Mouse (Mus musculus): ENCODE measurements at regions not wholly inside any gene's neighbourhood (a gene's known extent, or its start where the extent isn't known, plus 50 kb on each side); places are given as distances from the start of the nearest gene placed in this dataset.

GRCm38 (mm10) chr6:147416592-147416991, 59.0 kb upstream of the Ccdc91 start:
- no peak for DNase-seq (ENCODE audit: extremely low spot score in 1 of 2, low spot score in 2 of 2)
- intact Hi-C loops (cut with DNase I): no loop called here

DNA sequence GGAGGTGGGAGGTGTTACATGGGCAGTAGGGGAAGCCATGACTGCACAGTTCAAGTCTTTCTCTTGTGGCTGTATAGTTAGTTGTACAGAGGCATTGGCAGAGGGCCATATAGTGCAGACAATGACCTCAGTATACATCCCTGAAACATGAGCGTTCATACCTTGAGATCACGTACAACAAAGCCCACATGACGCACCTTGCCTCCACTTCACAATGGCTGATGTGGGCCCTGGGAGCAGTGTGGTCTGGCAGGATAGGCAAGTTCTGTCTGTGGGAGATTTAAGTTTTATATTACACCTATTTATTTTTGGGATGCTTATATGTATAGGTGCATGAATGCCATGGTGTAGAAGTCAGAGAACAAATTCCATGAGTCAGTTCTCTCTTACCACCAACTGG, 61.9 kb upstream of the Ccdc91 start:
- intact Hi-C loops (cut with DNase I): no loop called here
- DNase-seq (ENCODE audit: extremely low spot score in 1 of 2, low spot score in 2 of 2): no peak

DNA sequence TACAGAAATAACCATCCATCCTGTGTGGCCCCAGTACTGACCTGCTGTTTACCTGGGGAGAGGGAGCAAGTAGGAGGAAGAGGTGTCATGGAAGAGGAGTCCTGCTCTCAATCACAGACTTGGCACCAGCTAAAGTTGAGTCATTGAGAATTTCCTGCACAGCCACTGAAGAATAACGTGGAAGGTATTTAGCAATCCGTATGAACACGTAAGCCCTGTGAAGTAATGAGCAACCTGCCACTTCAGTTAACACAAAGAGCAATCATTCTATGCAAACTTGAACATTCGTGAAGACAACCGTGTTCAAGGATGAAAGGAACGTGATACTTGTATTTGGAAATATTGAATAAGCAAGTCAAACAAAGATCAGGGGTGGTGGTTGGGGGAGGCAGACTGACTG, 77.6 kb upstream of the Ccdc91 start:
- DNase-seq (ENCODE audit: extremely low spot score in 1 of 2, low spot score in 2 of 2): no peak
- intact Hi-C loops (cut with DNase I): no loop called here

DNA sequence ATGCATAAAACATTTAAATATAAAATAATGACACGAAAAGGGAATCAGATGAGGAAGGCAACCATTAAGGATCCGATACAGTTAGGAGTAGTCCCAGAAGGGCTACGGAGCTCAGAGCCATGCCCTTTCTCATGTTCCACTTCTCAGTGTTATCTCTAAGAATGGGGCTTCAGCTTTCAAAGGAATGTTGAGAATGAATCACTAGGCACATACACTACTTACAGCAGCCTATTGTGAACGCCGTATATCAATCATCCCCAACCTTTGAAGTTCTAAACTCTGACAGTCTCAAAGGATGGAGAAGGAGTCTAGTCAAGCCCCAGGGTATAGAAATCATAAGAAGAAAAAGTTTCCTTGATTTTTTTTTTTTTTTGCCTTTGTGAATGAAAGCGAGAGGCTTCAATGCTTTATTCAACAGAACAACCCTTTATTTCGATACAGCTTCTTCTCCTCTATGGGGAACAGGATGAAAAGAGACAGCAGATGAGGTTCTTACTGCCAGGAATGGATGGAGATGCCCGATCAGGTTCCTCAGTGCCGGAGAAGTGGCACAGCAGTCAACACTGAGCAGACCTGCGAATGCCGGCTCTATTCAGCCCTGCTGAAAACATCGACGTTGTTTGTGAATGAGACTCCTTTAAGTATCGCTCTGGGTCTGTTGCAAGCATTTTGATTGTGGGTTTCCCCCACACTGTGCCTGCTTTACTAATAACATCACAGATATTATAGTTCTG, 84.0 kb upstream of the Ccdc91 start:
- no peak for DNase-seq (ENCODE audit: extremely low spot score in 1 of 2, low spot score in 2 of 2)
- intact Hi-C loops (cut with DNase I): no loop called here

DNA sequence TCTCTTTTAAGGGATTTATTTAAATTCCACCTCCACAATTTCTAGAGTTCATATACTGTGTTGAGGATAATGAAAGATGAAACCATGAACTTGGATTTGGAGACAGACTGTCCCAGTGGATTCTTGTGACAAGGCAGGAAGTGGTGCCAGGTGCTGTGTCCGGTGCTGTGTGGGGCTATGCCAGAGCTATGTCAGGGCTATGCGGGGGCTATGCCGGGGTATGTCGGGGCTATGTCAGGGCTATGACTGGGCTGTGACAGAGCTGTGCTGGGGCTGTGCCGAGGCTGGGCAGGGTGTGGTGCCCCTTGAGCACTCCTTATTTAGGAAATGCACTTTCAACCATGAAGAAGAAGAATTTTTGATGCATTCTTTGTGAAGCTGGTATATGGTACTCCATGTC, 85.1 kb upstream of the Ccdc91 start:
- intact Hi-C loops (cut with DNase I): no loop called here
- no peak for DNase-seq (ENCODE audit: extremely low spot score in 1 of 2, low spot score in 2 of 2)

DNA sequence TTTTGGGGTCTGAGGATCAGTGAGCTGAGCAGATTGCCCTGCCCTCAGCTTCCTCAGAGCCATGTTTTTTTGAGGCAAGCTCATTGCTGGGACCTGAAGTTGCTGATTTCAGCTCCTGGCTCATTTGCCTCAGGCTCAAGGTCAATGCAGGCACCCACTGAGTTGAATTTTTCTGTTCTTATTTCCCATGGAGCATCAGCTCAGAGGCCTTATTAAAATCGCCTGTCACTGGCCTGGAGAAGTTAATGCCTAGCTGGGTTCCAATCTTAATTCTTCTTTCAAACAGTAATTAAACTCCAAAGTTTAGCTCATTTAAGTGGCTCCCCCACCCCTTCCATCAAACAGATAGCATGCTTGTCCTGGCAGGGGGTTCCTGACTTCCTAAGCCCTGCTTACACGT, 86.9 kb upstream of the Ccdc91 start:
- DNase-seq (ENCODE audit: extremely low spot score in 1 of 2, low spot score in 2 of 2): no peak
- intact Hi-C loops (cut with DNase I): no loop called here

GRCm38 (mm10) chr6:147385606-147386005, 90.0 kb upstream of the Ccdc91 start:
- intact Hi-C loops (cut with DNase I): no loop called here
- DNase-seq (ENCODE audit: extremely low spot score in 1 of 2, low spot score in 2 of 2): no peak

DNA sequence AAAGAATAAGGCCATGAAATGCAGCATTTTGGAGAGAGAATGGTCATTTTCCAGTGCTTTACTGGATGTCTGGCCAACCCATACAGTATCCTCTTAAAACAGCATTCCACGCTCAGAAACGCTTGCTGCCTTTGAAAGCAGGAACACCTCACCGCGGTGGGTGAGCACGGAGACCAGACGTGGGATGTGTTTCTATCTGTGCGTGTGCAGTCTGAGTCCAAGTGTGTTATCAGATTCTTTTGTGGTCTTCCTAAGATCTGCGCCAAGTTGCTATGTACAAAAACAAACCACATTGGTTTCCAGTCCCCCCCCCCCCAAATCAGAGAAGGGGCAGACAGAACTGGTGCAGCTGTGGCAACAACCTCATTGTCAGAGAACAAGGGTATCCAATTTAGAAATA, 95.1 kb upstream of the Ccdc91 start:
- no peak for DNase-seq (ENCODE audit: extremely low spot score in 1 of 2, low spot score in 2 of 2)
- intact Hi-C loops (cut with DNase I): no loop called here

GRCm38 (mm10) chr6:147377679-147378078, 97.9 kb upstream of the Ccdc91 start:
- DNase-seq (ENCODE audit: extremely low spot score in 1 of 2, low spot score in 2 of 2): no peak
- intact Hi-C loops (cut with DNase I): no loop called here

DNA sequence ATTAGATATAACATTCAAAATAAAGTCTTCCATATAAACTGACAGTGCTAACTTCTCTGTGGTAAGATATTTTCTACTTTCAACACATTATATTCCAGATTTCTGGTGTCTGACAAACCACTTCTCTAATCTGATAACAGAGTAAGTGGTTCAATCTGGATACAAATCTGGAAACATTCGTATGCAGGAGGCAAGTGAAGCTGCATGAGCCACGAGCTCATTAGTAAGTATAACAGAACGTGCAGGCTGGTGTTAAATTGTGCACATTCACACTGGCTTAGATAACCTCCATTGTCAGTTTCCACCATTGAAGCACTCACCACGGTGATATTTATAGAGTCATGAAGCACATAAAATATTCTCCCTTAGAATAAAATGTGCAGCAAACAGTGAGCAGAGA, 103.9 kb upstream of the Ccdc91 start:
- no peak for DNase-seq (ENCODE audit: extremely low spot score in 1 of 2, low spot score in 2 of 2)

DNA sequence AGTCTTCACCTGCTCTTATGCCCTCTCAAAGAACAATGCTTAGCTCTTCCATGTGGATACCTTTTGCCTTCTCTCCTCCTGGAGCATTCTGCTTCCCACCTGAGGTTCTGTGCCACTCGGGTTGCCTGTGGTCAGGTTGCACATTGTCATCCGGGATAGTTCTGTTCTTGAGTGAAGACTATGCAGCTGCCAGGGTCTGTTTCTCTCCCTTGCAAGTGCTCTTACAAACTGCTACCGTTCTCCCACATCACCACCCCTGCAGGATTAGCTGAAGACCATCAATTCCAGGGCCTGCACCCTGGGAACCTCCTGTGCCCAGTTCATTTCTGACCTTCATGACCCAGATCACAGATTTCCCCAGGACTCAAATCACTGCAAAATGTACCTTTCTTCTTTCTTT, 104.3 kb upstream of the Ccdc91 start:
- intact Hi-C loops (cut with DNase I): no loop called here
- DNase-seq (ENCODE audit: extremely low spot score in 1 of 2, low spot score in 2 of 2): no peak

More for the DNA sequence above, 103.9 kb upstream of the Ccdc91 start:
- intact Hi-C loops (cut with DNase I): no loop called here

DNA sequence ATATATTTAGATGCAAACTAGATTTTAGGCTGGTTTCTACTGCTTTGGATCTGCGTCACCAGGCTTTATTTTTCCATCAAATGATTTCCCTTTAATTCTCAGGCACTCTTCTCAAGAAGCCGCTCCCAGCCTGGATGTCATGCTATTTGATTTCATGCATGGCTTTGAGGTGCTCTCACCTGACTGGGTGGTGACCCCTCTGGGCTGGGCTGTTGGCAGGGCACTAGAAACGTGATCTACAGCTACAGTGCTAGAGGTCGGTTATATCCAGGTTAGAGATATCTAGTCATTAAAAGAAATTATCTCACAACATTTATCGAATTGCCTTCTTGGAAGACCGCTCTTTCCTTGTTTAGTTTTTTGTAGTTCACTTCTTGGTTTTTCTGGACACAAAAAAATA, 98.9 kb upstream of the Pthlh start:
- intact Hi-C loops (cut with DNase I): no loop called here

DNA sequence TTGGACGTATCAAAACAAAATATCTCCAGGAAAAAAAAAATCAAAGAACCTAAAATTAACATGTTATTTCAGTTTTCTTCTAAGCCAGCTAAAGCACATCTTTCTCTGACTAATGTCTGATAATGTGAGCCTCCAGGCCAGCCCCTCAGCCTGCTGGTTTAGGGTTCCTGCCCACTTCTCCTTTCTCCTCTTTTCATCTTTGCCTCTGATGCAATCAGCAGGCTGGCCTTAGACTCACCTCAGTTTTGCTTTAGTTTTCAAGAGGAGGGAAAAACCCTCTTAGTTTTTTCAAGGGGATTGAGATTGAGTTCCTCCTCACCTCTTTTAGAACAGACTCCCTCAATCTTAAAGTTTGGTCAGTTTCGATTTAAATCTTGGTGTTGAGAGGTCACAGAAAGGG, 93.0 kb upstream of the Pthlh start:
- no peak for DNase-seq (ENCODE audit: extremely low spot score in 1 of 2, low spot score in 2 of 2)
- intact Hi-C loops (cut with DNase I): no loop called here

More for the DNA sequence above, 98.9 kb upstream of the Pthlh start:
- no peak for DNase-seq (ENCODE audit: extremely low spot score in 1 of 2, low spot score in 2 of 2)

DNA sequence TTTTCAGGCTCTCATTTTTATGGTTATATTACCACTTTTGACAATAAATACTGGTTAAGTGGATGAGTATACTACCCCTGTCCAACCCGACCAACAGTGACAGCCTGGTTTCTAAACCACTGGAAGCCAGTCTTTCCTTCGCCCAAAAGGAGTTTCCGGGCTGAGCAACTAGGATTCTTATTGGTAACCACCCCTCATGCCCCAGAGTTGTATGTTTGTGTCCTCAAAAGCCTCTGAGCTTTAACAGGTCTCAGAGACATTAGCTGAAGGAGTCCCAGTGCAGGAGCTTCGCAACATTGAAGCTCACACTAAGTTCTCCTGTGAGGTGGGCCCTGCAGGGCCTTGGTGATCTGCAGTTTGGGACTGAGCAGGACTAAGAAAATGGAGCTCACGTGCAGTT, 92.6 kb upstream of the Pthlh start:
- no peak for DNase-seq (ENCODE audit: extremely low spot score in 1 of 2, low spot score in 2 of 2)
- intact Hi-C loops (cut with DNase I): no loop called here

DNA sequence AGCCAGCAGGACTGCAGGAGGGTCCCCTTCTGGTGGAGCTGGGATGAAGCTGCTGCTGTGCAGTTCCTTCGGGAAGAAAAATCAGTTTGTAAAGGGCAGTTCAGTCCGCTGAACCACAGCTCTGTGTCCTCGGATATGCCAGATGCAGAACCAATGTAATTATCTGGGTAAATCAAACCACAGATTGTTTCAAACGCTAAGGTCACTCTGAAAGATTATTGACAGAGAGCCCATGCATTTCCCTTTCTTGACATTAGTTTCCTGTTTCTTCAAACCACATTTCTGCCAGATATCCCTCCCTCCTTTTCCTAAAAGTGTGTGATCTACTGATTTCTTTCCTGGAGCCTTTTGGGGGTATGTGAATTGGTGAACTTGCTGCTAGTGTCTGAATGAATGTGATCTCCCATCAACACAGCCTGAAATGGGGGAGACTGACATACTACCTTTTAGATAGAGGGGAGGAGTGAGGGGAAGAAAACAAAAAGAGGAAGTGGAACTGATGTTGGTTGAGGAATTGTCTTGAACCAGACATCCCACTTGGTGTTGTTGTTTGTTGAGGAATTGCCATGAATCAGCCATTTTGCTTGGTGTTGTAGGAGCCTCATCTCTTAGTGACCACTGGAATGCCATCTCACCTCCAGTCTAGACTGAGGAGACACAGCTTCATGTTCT, 85.7 kb upstream of the Pthlh start:
- DNase-seq (ENCODE audit: extremely low spot score in 1 of 2, low spot score in 2 of 2): no peak
- intact Hi-C loops (cut with DNase I): no loop called here

- DNase-seq (ENCODE audit: extremely low spot score in 1 of 2, low spot score in 2 of 2): no peak
- intact Hi-C loops (cut with DNase I): no loop called here
These were observed 84.6 kb upstream of the Pthlh start for GRCm38 (mm10) chr6:147348621-147349020.

DNA sequence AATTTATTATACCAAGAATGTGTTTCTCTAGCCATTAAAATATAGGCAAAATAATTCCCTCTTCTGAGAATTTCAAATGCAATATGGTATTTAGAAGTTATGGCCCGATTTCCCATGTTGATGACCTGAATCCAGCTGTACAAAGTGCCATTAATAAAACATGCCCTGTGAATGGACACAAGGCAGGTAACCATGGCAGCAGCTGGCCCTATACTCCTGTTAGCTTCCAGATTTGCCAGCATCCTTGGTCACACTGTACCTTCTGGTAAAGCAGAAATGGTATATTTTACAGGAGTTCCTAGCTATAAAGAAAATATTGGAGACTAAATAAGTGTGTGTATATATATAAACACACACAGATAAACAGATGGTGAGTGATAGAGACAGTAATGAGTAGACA, 77.1 kb upstream of the Pthlh start:
- no peak for DNase-seq (ENCODE audit: extremely low spot score in 1 of 2, low spot score in 2 of 2)

DNA sequence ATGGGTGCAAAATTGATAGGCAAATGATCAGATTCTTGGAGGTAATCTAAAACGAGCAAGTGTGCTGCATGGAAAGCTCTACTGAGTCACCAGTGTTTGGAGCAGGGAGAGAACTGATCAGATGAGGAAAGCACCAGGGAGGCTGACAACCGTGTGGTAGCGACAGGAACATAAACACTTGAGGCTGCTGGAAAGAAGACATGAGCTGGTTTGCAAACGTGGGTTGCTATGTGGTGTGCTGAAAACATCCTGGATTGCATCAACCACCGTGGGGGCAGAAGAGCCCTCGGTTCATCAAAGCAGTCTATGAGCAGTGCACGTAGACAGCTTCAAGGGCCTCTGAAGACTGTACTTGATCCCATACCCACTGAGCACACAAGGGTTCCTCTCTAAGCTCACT, 69.0 kb upstream of the Pthlh start:
- DNase-seq (ENCODE audit: extremely low spot score in 1 of 2, low spot score in 2 of 2): no peak
- intact Hi-C loops (cut with DNase I): no loop called here

More for the DNA sequence above, 77.1 kb upstream of the Pthlh start:
- intact Hi-C loops (cut with DNase I): no loop called here

DNA sequence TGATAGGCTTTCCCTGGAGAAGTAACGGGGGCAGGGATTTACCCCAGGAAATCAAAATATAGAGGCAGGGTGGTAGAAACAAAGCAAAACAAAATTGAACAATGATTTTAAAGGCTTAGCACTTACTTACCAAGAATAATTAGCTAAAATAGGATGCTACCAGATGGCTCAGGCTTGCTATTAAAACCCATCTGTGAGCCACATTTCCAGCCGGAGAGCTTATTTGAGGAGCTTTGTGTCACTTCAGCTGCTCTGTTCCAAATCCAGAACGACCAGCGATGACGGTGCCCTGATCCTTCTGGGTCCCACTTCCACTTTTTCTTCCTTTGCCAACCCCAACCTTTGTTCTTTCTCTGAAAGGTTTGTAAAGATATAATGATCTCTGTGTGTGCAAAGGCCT, 65.2 kb upstream of the Pthlh start:
- DNase-seq (ENCODE audit: extremely low spot score in 1 of 2, low spot score in 2 of 2): peak in 1 of 2 experiments; percentile 77
- intact Hi-C loops (cut with DNase I): no loop called here

DNA sequence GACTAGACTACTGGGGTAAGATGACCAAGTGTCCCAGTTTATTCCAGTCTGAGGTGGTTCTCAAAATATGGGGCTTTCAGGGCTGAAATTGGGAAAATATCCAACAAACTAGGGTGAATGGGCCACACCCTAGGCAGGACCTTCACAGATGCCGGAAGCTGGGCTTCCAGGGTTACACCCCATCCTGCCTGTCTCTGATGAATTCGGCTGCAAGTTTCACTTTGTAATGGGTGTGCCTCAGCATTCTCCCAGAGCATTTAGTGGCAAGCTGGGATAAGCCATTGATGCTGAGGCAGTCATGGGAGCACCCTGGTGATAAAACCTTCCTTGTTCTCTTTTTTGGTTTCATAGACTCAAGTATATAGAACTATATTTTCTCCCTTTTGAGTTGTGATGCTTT, 60.4 kb upstream of the Pthlh start:
- intact Hi-C loops (cut with DNase I): no loop called here
- DNase-seq (ENCODE audit: extremely low spot score in 1 of 2, low spot score in 2 of 2): no peak

GRCm38 (mm10) chr6:147318106-147318505, 54.1 kb upstream of the Pthlh start:
- no peak for DNase-seq (ENCODE audit: extremely low spot score in 1 of 2, low spot score in 2 of 2)
- intact Hi-C loops (cut with DNase I): no loop called here

Measured in left cerebral cortex, postnatal 10 days (tissue).